Mouse (Mus musculus): ENCODE measurements around the gene 1700011L22Rik.

1700011L22Rik gene

GRCm38 (mm10) chr8:79248470-79248869 lies at the start of gene 1700011L22Rik:
TSS of gene 1700011L22Rik (minus strand) at chr8:79248570.
- DNase-seq (ENCODE audit: extremely low spot score) = no peak

- DNase-seq (ENCODE audit: extremely low spot score) = peak; percentile 58
Observed at GRCm38 (mm10) chr8:79297763-79298162, 49.4 kb upstream of the 1700011L22Rik start.

GRCm38 (mm10) chr8:79295276-79296105 lies 47.1 kb upstream of the 1700011L22Rik start:
- DNase-seq (ENCODE audit: extremely low spot score) = peak; percentile 12

- peak; percentile 98 for DNase-seq (ENCODE audit: extremely low spot score)
Observed at GRCm38 (mm10) chr8:79294610-79295275, 46.4 kb upstream of the 1700011L22Rik start, which contains the start of gene Mmaa. TSS of gene Mmaa (minus strand) at chr8:79294937.

- no peak for DNase-seq (ENCODE audit: extremely low spot score)
Observed at GRCm38 (mm10) chr8:79293841-79294240, 45.5 kb upstream of the 1700011L22Rik start.

- no peak for DNase-seq (ENCODE audit: extremely low spot score)
Observed at GRCm38 (mm10) chr8:79292712-79293264, 44.4 kb upstream of the 1700011L22Rik start.

GRCm38 (mm10) chr8:79289592-79289991 lies 41.2 kb upstream of the 1700011L22Rik start:
- DNase-seq (ENCODE audit: extremely low spot score) = no peak

- DNase-seq (ENCODE audit: extremely low spot score) = no peak
Observed at GRCm38 (mm10) chr8:79288681-79289080, 40.3 kb upstream of the 1700011L22Rik start.

GRCm38 (mm10) chr8:79288250-79288649 lies 39.9 kb upstream of the 1700011L22Rik start:
- no peak for DNase-seq (ENCODE audit: extremely low spot score)

GRCm38 (mm10) chr8:79286424-79286823 lies 38.1 kb upstream of the 1700011L22Rik start:
- no peak for DNase-seq (ENCODE audit: extremely low spot score)

- DNase-seq (ENCODE audit: extremely low spot score) = no peak
Observed at GRCm38 (mm10) chr8:79284626-79285025, 36.3 kb upstream of the 1700011L22Rik start.

- no peak for DNase-seq (ENCODE audit: extremely low spot score)
Observed at GRCm38 (mm10) chr8:79281376-79281890, 33.1 kb upstream of the 1700011L22Rik start.

GRCm38 (mm10) chr8:79277264-79277870 lies 29.0 kb upstream of the 1700011L22Rik start:
- no peak for DNase-seq (ENCODE audit: extremely low spot score)

GRCm38 (mm10) chr8:79274940-79275339 lies 26.6 kb upstream of the 1700011L22Rik start:
- no peak for DNase-seq (ENCODE audit: extremely low spot score)

GRCm38 (mm10) chr8:79273776-79274175 lies 25.4 kb upstream of the 1700011L22Rik start:
- no peak for DNase-seq (ENCODE audit: extremely low spot score)

GRCm38 (mm10) chr8:79272676-79273075 lies 24.3 kb upstream of the 1700011L22Rik start:
- DNase-seq (ENCODE audit: extremely low spot score) = no peak

- DNase-seq (ENCODE audit: extremely low spot score) = no peak
Observed at GRCm38 (mm10) chr8:79268921-79269320, 20.6 kb upstream of the 1700011L22Rik start.

GRCm38 (mm10) chr8:79261920-79262319 lies 13.6 kb upstream of the 1700011L22Rik start:
- no peak for DNase-seq (ENCODE audit: extremely low spot score)

GRCm38 (mm10) chr8:79256076-79256705 lies 7.8 kb upstream of the 1700011L22Rik start:
- DNase-seq (ENCODE audit: extremely low spot score) = no peak

- DNase-seq (ENCODE audit: extremely low spot score) = no peak
Observed at GRCm38 (mm10) chr8:79253742-79254141, 5.4 kb upstream of the 1700011L22Rik start.

GRCm38 (mm10) chr8:79243422-79243821 lies 4.9 kb downstream of the 1700011L22Rik start:
- no peak for DNase-seq (ENCODE audit: extremely low spot score)
